Mouse (Mus musculus): ENCODE measurements around the gene Sema4b. TPM values are rescaled to one million over a fixed set of nuclear protein-coding genes. Genes with fewer than 3 reads are reported as not detected.

Gene Sema4b
- total and polyA plus RNA-seq, 2 experiments from 2014 or later, result 28.1 to 47.5 TPM

GRCm38 (mm10) chr7:80252886-80253285 is 66.2 kb downstream of the Sema4b start:
- H3K4me1 ChIP-seq (ENCODE audit: insufficient read depth, low read length), result no peaks in the 10 kb centered on the region
- TF ChIP-seq CTCF (IDR thresholded peaks at IDR 0.05; ENCODE audit: low read depth), result no peak
- no peak overlapping the region for H3K27ac ChIP-seq
- H3K27me3 ChIP-seq (ENCODE audit: insufficient read depth, low read length), result peaks cover 13% of the 10 kb centered on the region; the same call in 1 of the 2 replicates
- no peak overlapping the region for H3K4me3 ChIP-seq (ENCODE audit: low read length)
- H3K9ac ChIP-seq (replicated peaks; ENCODE audit: low read length), result no peak overlapping the region
- WGBS, result 85% methylated on average over 11 of the region's 11 CpGs
- no peaks in the 10 kb centered on the region for H3K36me3 ChIP-seq (ENCODE audit: insufficient read depth, low read length)
- H3K9me3 ChIP-seq (ENCODE audit: low read length), result no peaks in the 10 kb centered on the region
- DNase-seq (ENCODE audit: low spot score), result no peak
- ATAC-seq, result no peak
- H3K4me2 ChIP-seq (ENCODE audit: low read depth, low read length), result no peak overlapping the region

- no peaks in the 10 kb centered on the region for H3K36me3 ChIP-seq (ENCODE audit: insufficient read depth, low read length)
- 0 out of 2 replicates have a peak, but pooled peaks have one; percentile 13 for TF ChIP-seq CTCF (IDR thresholded peaks at IDR 0.05; ENCODE audit: low read depth)
- peaks cover 28% of the 10 kb centered on the region for H3K27me3 ChIP-seq (ENCODE audit: insufficient read depth, low read length)
- H3K9ac ChIP-seq (replicated peaks; ENCODE audit: low read length), result no peak overlapping the region
- no peak overlapping the region for H3K4me3 ChIP-seq (ENCODE audit: low read length)
- DNase-seq (ENCODE audit: low spot score) (no peak), ATAC-seq (no peak)
- no peaks in the 10 kb centered on the region for H3K4me1 ChIP-seq (ENCODE audit: insufficient read depth, low read length)
- H3K9me3 ChIP-seq (ENCODE audit: low read length), result no peaks in the 10 kb centered on the region
- no peak overlapping the region for H3K27ac ChIP-seq
- no peak overlapping the region for H3K4me2 ChIP-seq (ENCODE audit: low read depth, low read length)
- 66% methylated on average over 2 of the region's 2 CpGs for WGBS
Observed at GRCm38 (mm10) chr7:80255981-80256380, 69.3 kb downstream of the Sema4b start.

GRCm38 (mm10) chr7:80257706-80258105 is 71.1 kb downstream of the Sema4b start:
- whole genome bisulfite sequencing, result 80% methylated on average over 2 of the region's 2 CpGs

GRCm38 (mm10) chr7:80260625-80261371 is 74.2 kb downstream of the Sema4b start, which contains the start of gene Ngrn:
Gene Ngrn (plus strand): TSS chr7:80261215.
- H3K4me2 ChIP-seq (ENCODE audit: low read depth, low read length), result peak within 1 kb of the TSS; percentile 92
- DNase-seq (ENCODE audit: low spot score) (peak; percentile 94), ATAC-seq (peak; percentile 91)
- H3K36me3 ChIP-seq (ENCODE audit: insufficient read depth, low read length), result peaks cover 15% of the 10 kb centered on the region
- H3K27me3 ChIP-seq (ENCODE audit: insufficient read depth, low read length), result peaks cover 21% of the 10 kb centered on the region
- no peaks in the 10 kb centered on the region for H3K9me3 ChIP-seq (ENCODE audit: low read length)
- TF ChIP-seq CTCF (IDR thresholded peaks at IDR 0.05; ENCODE audit: low read depth), result peak; percentile 56
- H3K4me3 ChIP-seq (ENCODE audit: low read length), result peak within 1 kb of the TSS; percentile 68
- peak within 1 kb of the TSS; percentile 88 for H3K27ac ChIP-seq
- H3K9ac ChIP-seq (replicated peaks; ENCODE audit: low read length), result peak within 1 kb of the TSS; percentile 73
- H3K4me1 ChIP-seq (ENCODE audit: insufficient read depth, low read length), result peaks cover 10% of the 10 kb centered on the region
- 27% methylated on average over 40 of the region's 40 CpGs for WGBS

More at GRCm38 (mm10) chr7:80257706-80258105, 71.1 kb downstream of the Sema4b start:
- no peak for TF ChIP-seq CTCF (IDR thresholded peaks at IDR 0.05; ENCODE audit: low read depth)
- H3K4me2 ChIP-seq (ENCODE audit: low read depth, low read length), result no peak overlapping the region
- no peaks in the 10 kb centered on the region for H3K9me3 ChIP-seq (ENCODE audit: low read length)
- no peaks in the 10 kb centered on the region for H3K36me3 ChIP-seq (ENCODE audit: insufficient read depth, low read length)
- ATAC-seq (no peak), DNase-seq (ENCODE audit: low spot score) (no peak)
- no peak overlapping the region for H3K4me3 ChIP-seq (ENCODE audit: low read length)
- no peak overlapping the region for H3K9ac ChIP-seq (replicated peaks; ENCODE audit: low read length)
- no peak overlapping the region for H3K27ac ChIP-seq
- peaks cover 28% of the 10 kb centered on the region for H3K27me3 ChIP-seq (ENCODE audit: insufficient read depth, low read length)
- H3K4me1 ChIP-seq (ENCODE audit: insufficient read depth, low read length), result peaks cover 10% of the 10 kb centered on the region

- Histone ChIP-seq H3K27ac (peak overlapping the region; percentile 88), H3K4me2 (ENCODE audit: low read depth, low read length) (peak overlapping the region; percentile 92), H3K4me3 (ENCODE audit: low read length) (peak overlapping the region; percentile 68), H3K9me3 (ENCODE audit: low read length) (no peaks in the 10 kb centered on the region), H3K4me1 (ENCODE audit: insufficient read depth, low read length) (peaks cover 10% of the 10 kb centered on the region), H3K9ac (replicated peaks; ENCODE audit: low read length) (peak overlapping the region; percentile 73), H3K36me3 (ENCODE audit: insufficient read depth, low read length) (peaks cover 21% of the 10 kb centered on the region), H3K27me3 (ENCODE audit: insufficient read depth, low read length) (peaks cover 21% of the 10 kb centered on the region)
- no peak for TF ChIP-seq CTCF (IDR thresholded peaks at IDR 0.05; ENCODE audit: low read depth)
- 2% methylated on average over 29 of the region's 32 CpGs for whole genome bisulfite sequencing
- DNase-seq (ENCODE audit: low spot score) (peak; percentile 47), ATAC-seq (peak; percentile 72)
Observed at GRCm38 (mm10) chr7:80261372-80261990, 74.8 kb downstream of the Sema4b start.

- 89% methylated on average over 12 of the region's 12 CpGs for WGBS
- H3K36me3 ChIP-seq (ENCODE audit: insufficient read depth, low read length), result peaks cover 27% of the 10 kb centered on the region
- no peak for TF ChIP-seq CTCF (IDR thresholded peaks at IDR 0.05; ENCODE audit: low read depth)
- no peak overlapping the region for H3K27ac ChIP-seq
- DNase-seq (ENCODE audit: low spot score), result no peak
- H3K9ac ChIP-seq (replicated peaks; ENCODE audit: low read length), result no peak overlapping the region
- no peak overlapping the region for H3K4me3 ChIP-seq (ENCODE audit: low read length)
- H3K4me1 ChIP-seq (ENCODE audit: insufficient read depth, low read length), result peaks cover 10% of the 10 kb centered on the region
- no peak for ATAC-seq
- H3K27me3 ChIP-seq (ENCODE audit: insufficient read depth, low read length), result 0 out of 2 replicates have a peak, but pooled peaks cover 3% of the 10 kb centered on the region
- H3K4me2 ChIP-seq (ENCODE audit: low read depth, low read length), result no peak overlapping the region
- no peaks in the 10 kb centered on the region for H3K9me3 ChIP-seq (ENCODE audit: low read length)
Observed at GRCm38 (mm10) chr7:80264606-80265005, 78.0 kb downstream of the Sema4b start.

Measured in hindbrain, postnatal 0 days (tissue).